Mouse (Mus musculus) cortical plate, adult 2 months (tissue): ENCODE data around the gene Mfsd6.

Experiments used
- CTCF ChIP-seq: fragments of 200-500 bp; IDR thresholded peaks from 2 replicates; pipeline ENCODE4 v1.5.1; 2011; ENCODE audit warnings: mild to moderate bottlenecking, control low read depth, low read length; ENCODE audit not compliant: insufficient read depth; ENCODE audit errors: extremely low read depth
- POLR2A ChIP-seq: fragments of 200-500 bp; IDR thresholded peaks from 2 replicates; pipeline ENCODE4 v1.6.1; 2011; ENCODE audit warnings: mild to moderate bottlenecking, low read length, control low read depth; ENCODE audit not compliant: insufficient read depth; ENCODE audit errors: extremely low read depth

- no peak for TF ChIP-seq CTCF
- TF ChIP-seq POLR2A: no peak
These were observed 38.2 kb upstream of the Mfsd6 start for GRCm38 (mm10) chr1:52765176-52766111.
